Mouse (Mus musculus): ENCODE measurements around the gene Wdr12.
A peak's percentile ranks its signal among the peaks of the same experiment; 100 is the strongest.
"Not testable (repeated sequence)": the region's sequence is repeated elsewhere in the genome, so short reads cannot be mapped to it uniquely, and the experiment has no call there.

Gene Wdr12

GRCm38 (mm10) chr1:60098024-60098781 lies at the start of gene Wdr12, which contains the start of gene Carf:
TSS of gene Wdr12 (minus strand) at chr1:60098645.
TSS of gene Carf (plus strand) at chr1:60098247.
- peak; percentile 97 for DNase-seq (ENCODE audit: low read depth, low spot score)

DNA sequence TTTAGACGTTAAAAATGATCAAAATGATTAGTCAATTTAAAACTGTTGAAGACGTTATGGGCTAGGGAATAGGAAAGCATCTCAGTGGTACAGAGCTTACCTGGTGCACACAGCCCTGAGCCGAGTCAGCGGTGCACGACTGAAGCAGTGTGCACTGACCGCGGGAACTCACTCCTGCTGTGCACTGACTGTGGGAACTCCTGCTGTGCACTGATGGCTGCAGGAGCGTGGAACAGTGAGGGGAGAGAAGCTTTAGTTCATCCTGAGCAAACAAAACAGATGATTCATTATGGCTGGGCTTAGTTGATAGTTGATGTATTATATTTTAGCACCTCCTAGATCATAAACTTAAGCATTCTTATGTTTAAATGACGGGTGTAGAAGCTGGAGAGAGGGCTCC lies 38.9 kb upstream of the Wdr12 start:
- no peak for DNase-seq (ENCODE audit: low read depth, low spot score)

DNA sequence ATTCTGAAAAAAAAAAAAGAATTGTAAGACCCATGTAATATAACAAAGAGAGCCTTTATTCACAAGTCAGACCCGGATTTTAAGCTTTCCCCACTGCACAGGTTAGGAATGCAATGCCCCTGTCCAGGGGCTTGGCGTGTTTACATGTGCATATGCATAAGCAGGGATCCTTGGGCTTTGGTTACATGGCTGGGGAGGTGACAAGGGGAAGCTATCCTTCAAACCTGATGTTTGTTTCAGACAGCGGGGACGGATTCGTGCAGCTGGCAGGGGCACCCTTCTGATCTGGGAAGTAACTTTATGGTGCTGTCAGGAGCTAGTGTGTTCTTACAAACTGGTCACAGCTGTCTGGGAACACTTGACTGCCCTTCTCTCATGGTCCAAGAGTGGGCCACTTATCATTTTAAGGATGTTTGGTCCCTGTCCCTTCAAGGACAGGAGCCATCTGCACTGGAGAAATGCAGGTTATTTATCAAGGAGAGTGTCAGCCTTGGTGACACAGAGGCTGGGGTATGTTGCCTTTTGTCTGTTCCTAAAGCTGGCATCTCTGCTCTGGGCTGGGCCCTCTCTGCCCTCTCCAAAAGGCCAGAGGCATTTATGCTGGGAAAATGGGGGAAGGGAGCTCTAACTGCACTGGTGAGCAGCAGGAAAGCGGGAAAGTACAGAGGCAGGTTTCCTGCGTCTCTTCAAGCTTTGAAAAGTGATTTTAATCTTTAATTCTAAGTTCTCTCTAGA lies 19.4 kb upstream of the Wdr12 start:
- peak; percentile 12 for DNase-seq (ENCODE audit: low read depth, low spot score)

GRCm38 (mm10) chr1:60104582-60104981 lies 6.1 kb upstream of the Wdr12 start:
- no peak for DNase-seq (ENCODE audit: low read depth, low spot score)

GRCm38 (mm10) chr1:60098839-60099238 lies 394 bp upstream of the Wdr12 start:
- no peak for DNase-seq (ENCODE audit: low read depth, low spot score)

GRCm38 (mm10) chr1:60097277-60098023 lies 995 bp downstream of the Wdr12 start:
- DNase-seq (ENCODE audit: low read depth, low spot score): peak; percentile 80

- no peak for DNase-seq (ENCODE audit: low read depth, low spot score)
These were observed 1.7 kb downstream of the Wdr12 start for GRCm38 (mm10) chr1:60096572-60097276.

GRCm38 (mm10) chr1:60076411-60076810 lies 22.0 kb downstream of the Wdr12 start:
- no peak for DNase-seq (ENCODE audit: low read depth, low spot score)

DNA sequence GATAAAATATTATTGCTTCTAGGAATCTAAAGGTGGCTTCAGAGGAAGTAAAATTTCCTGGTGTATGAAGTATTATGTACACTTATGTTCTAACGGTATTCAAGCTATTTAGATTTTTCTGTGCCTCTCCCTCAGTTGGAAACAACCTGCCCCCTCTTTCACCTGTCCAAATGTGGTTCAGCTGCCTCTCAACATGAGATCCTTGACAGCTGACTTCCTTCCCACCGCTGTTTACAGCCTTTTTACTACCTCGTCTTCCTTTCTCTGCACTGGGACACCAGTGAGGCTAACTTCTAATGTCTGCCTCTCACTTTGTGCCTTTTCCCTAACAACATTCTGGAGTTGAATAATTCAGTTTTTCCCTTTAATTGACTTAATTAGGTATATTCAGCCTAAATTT lies 22.9 kb downstream of the Wdr12 start:
- no peak for DNase-seq (ENCODE audit: low read depth, low spot score)

DNA sequence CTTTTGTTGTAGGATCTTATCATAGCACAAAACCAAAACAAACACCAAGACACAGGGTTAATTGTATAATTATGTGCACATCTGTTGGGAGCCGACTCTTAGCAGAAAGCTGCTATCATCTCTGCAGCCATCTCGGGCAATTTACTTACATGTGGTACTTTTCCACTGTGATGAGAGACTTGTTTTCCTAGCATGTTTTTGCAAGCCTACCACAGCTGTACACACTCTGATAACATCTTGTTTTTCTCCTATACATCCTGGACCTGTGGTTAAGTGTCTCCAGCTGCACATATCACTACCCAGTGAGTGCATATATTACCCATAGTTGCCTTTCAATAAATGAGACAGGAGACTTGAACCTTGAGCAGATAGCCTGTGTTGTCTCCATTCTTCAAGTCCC lies 23.5 kb downstream of the Wdr12 start:
- DNase-seq (ENCODE audit: low read depth, low spot score): no peak

GRCm38 (mm10) chr1:60070725-60071124 lies 27.7 kb downstream of the Wdr12 start:
- not testable (repeated sequence) for DNase-seq (ENCODE audit: low read depth, low spot score)

DNA sequence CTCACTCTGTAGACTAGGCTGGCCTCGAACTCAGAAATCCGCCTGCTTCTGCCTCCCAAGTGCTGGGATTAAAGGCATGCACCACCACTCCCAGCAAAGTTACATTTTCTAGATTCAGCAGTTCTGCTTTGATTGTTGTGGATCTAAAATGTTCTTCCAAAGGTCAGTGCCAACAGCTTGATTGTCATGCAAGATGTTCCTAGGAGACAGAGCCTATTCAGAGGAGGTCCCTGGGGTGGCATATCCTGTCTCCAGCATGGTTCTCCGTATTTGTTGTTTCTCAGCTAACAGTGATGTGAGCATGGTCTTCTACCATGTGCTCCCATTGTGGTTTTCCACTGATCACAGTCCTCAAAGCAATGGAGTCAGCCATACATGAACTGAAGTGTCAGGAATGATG lies 42.1 kb downstream of the Wdr12 start:
- no peak for DNase-seq (ENCODE audit: low read depth, low spot score)

GRCm38 (mm10) chr1:60054659-60055058 lies 43.8 kb downstream of the Wdr12 start:
- DNase-seq (ENCODE audit: low read depth, low spot score): no peak

DNA sequence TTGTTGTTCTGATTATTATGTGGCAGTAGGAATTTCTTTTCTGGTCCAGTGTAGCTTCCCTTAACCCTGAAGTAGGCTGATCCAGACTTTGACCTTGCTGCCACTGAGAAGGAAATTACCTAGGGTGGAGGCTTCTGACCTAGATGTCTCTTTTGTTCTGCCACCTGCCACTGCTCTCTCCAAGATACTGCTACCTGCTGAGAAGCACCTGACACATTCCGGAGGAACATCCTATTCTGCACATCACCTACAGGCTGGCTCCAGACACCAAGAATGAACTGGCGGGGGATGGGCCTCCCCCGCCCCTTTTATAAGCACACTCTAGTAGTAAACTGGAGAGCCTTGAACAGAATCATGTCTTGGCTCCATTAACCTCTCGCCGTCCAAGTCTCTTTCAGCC lies 51.0 kb downstream of the Wdr12 start:
- DNase-seq (ENCODE audit: low read depth, low spot score): not testable (repeated sequence)

DNA sequence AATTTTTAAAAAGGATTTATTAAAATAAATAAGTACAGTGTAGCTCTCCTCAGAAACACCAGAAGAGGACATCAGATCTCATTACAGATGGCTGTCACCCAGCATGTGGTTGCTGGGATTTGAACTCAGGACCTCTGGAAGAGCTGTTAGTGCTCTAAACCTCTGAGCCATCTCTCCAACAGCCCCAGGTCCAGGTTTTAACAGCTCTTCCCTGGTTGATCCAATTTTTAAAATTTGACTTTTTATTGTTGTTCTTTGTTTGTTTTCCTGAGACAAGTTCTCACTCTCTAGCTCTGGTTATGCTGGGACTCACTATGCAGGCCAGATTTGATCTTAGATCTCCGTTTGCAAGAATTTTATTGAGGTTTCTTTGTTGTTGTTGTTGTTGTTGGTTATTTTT lies 53.9 kb downstream of the Wdr12 start:
- DNase-seq (ENCODE audit: low read depth, low spot score): no peak

- DNase-seq (ENCODE audit: low read depth, low spot score): peak; percentile 52
These were observed 55.5 kb downstream of the Wdr12 start, which contains the start of gene Ica1l for GRCm38 (mm10) chr1:60042796-60043469. TSS of gene Ica1l (minus strand) at chr1:60043184.

- DNase-seq (ENCODE audit: low read depth, low spot score): no peak
These were observed 56.0 kb downstream of the Wdr12 start for GRCm38 (mm10) chr1:60042398-60042795.

GRCm38 (mm10) chr1:60035044-60035443 lies 63.4 kb downstream of the Wdr12 start:
- no peak for DNase-seq (ENCODE audit: low read depth, low spot score)

All from mesoderm, embryonic 11.5 days (tissue).